Mouse (Mus musculus) skeletal muscle tissue, adult 2 months (tissue): Measurements from ENCODE around the gene Fcrl6.
A peak's percentile ranks its signal among the peaks of the same experiment; 100 is the strongest.

ENCODE experiments used
- DNase-seq: peaks from one replicate; pipeline ENCODE4 v3.0.0-alpha.2; 2012; ENCODE audit warnings: low read depth, low spot score

Gene Fcrl6

GRCm38 (mm10) chr1:172614654-172615053 lies 12.3 kb upstream of the Fcrl6 start:
- no peak for DNase-seq

GRCm38 (mm10) chr1:172612745-172613144 lies 10.4 kb upstream of the Fcrl6 start:
- no peak for DNase-seq

GRCm38 (mm10) chr1:172611304-172611703 lies 9.0 kb upstream of the Fcrl6 start:
- DNase-seq = no peak

GRCm38 (mm10) chr1:172594495-172594894 lies 7.9 kb downstream of the Fcrl6 start:
- DNase-seq = no peak

- DNase-seq = no peak
These were observed 8.4 kb downstream of the Fcrl6 start for GRCm38 (mm10) chr1:172593956-172594355.

GRCm38 (mm10) chr1:172593321-172593720 lies 9.0 kb downstream of the Fcrl6 start:
- DNase-seq = no peak

- DNase-seq = peak; percentile 43
These were observed 12.0 kb downstream of the Fcrl6 start, which contains the start of gene Slamf8 for GRCm38 (mm10) chr1:172590385-172590784. Slamf8 (minus strand) TSS chr1:172590568.

GRCm38 (mm10) chr1:172585612-172586567 lies 16.5 kb downstream of the Fcrl6 start:
- no peak for DNase-seq

- no peak for DNase-seq
These were observed 17.3 kb downstream of the Fcrl6 start for GRCm38 (mm10) chr1:172585026-172585425.

- no peak for DNase-seq
These were observed 18.1 kb downstream of the Fcrl6 start for GRCm38 (mm10) chr1:172584271-172584670.

GRCm38 (mm10) chr1:172582436-172582835 lies 19.9 kb downstream of the Fcrl6 start:
- DNase-seq = no peak

- no peak for DNase-seq
These were observed 22.2 kb downstream of the Fcrl6 start for GRCm38 (mm10) chr1:172580116-172580515.

GRCm38 (mm10) chr1:172567758-172568157 lies 34.6 kb downstream of the Fcrl6 start:
- DNase-seq = no peak

- DNase-seq = no peak
These were observed 36.2 kb downstream of the Fcrl6 start for GRCm38 (mm10) chr1:172566131-172566530.

GRCm38 (mm10) chr1:172563465-172563828 lies 38.9 kb downstream of the Fcrl6 start:
- no peak for DNase-seq

GRCm38 (mm10) chr1:172562641-172563464 lies 39.5 kb downstream of the Fcrl6 start:
- peak; percentile 18 for DNase-seq

- no peak for DNase-seq
These were observed 46.7 kb downstream of the Fcrl6 start, which contains the start of gene Vsig8 for GRCm38 (mm10) chr1:172555638-172556037. Vsig8 (plus strand) TSS chr1:172555938.

- no peak for DNase-seq
These were observed 49.7 kb downstream of the Fcrl6 start for GRCm38 (mm10) chr1:172552623-172553022.

- no peak for DNase-seq
These were observed 51.3 kb downstream of the Fcrl6 start for GRCm38 (mm10) chr1:172551009-172551408.

- peak; percentile 42 for DNase-seq
These were observed 51.8 kb downstream of the Fcrl6 start for GRCm38 (mm10) chr1:172550551-172550951.

GRCm38 (mm10) chr1:172549717-172550116 lies 52.6 kb downstream of the Fcrl6 start:
- no peak for DNase-seq

- DNase-seq = no peak
These were observed 53.0 kb downstream of the Fcrl6 start for GRCm38 (mm10) chr1:172549314-172549713.
